Mouse (Mus musculus) erythroblast, embryonic 14.5 days (primary cell): ENCODE results near the gene Car10.

Experiments
- GATA1 ChIP-seq: IDR thresholded peaks from 2 replicates; pipeline ENCODE4 v1.6.1; 2012; ENCODE audit warnings: low read length, inconsistent platforms, mixed read lengths
- TAL1 ChIP-seq: IDR thresholded peaks from 3 replicates; pipeline ENCODE4 v1.6.1; 2012; ENCODE audit warnings: low read length, inconsistent platforms, mixed read lengths

DNA sequence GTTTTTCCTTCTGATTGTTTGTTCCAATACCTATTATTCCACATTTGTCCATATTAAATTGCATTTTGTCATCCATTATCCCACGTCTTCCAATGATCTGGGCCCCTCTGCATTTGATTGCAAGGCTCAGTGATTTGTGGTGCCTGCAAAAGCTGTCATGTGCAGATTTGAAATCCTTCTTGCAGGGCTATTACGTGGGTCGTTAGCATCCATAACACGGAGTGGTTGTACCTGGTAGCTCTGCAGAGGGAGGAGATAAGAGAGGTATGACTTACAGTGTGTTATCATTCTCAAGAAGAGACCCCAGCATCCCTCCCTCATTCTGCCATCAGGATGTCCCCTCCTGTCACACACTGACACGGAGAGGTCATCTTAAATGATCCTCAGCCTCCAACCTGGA is 451.1 kb downstream of the Car10 start:
- TF ChIP-seq TAL1: no peak
- TF ChIP-seq GATA1: no peak
